Mouse (Mus musculus): ENCODE results near the gene Tbx4.

The Tbx4 gene

DNA sequence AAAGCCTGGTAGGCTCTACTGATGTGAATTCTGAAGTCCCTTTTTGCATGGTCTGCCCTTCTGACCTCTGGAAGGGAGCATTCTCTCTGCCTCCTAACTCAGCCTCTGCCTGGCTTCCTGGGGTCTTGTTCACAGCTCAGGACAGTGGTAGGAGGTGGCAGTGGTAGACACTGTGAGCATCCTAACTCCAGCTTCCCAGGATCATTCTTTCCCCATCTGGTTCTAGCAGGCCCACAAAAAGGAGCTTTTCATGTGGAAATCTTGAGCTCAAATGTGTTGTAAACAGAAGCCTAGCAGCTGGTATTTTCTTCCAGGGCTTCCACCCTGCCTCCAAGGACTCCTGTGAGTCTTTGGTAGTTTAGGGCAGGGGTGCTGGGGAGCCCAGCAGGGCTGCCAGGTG is 14.1 kb downstream of the Tbx4 start:
- peak; percentile 66 for DNase-seq (ENCODE audit: low read depth, low spot score)

GRCm38 (mm10) chr11:85909514-85909913 is 23.3 kb downstream of the Tbx4 start:
- DNase-seq (ENCODE audit: low read depth, low spot score), result no peak

GRCm38 (mm10) chr11:85910133-85910532 is 23.9 kb downstream of the Tbx4 start:
- no peak for DNase-seq (ENCODE audit: low read depth, low spot score)

DNA sequence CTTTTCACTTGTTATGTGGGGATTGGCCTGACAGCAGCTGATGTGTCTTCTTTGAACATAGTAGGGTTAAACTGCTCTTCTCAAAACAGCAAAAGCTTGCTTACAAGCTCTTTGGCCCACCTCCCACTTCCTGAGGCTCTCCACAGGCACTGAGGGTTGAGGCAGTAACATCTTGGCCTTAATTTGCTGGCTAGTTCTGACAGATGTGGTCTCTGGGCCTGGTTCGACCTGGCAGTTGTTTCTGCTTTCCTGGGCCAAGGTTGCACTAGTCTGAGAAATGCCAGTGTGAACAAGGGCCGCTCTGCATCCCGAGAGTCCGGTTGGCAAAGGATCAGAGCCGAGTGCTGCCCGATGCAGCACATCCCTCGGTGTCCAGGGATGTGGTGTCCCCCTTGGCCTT is 27.3 kb downstream of the Tbx4 start:
- no peak for DNase-seq (ENCODE audit: low read depth, low spot score)

DNA sequence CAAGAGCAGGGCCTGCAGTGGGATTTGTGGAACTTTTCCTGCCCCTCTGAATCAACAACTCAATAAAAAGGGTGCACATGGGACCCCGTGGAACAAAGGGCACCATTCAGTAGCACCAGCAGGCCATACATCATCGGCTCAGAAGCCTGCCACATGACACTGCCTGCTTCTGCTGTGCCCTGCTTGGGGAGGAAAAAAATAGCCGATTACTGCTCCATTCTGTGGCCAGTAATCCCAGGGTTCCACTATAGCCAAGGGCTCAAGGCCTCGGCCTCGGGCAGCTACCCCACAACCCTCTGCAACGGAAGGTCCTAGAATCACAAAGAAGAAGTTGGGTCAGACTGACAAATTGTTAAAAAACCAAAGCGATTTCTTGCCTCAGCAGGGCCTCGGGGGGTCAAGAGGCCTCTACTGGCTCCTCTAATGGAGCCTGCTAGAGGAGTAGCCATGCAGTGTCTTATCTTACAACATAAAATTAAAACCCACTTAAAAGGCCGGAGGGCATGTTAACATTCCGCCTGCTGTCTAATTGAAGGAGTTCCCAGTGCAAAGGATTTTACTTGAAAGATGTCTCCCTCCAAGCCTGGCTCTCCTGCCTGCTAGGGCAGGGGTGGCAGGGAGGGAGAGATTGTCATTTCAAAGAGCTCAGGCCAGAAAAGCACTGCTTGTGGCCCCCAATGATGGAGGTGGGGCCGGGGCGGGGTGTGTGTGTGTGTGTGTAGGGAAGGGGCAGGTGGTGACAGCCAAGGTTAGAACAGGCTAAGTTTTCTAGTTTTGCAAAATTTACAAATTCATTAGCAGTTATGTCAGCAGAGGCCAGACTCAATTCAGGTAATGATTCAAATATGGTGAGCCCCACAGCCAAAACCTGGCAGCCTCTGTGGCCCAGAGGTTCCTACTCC is 31.1 kb downstream of the Tbx4 start:
- no peak for DNase-seq (ENCODE audit: low read depth, low spot score)

- DNase-seq (ENCODE audit: low read depth, low spot score), result peak; percentile 21
Measured at GRCm38 (mm10) chr11:85917993-85918325, 31.7 kb downstream of the Tbx4 start.

GRCm38 (mm10) chr11:85918388-85918940 is 32.2 kb downstream of the Tbx4 start:
- no peak for DNase-seq (ENCODE audit: low read depth, low spot score)

GRCm38 (mm10) chr11:85925294-85925743 is 39.1 kb downstream of the Tbx4 start:
- peak; percentile 42 for DNase-seq (ENCODE audit: low read depth, low spot score)

GRCm38 (mm10) chr11:85926287-85926764 is 40.1 kb downstream of the Tbx4 start:
- DNase-seq (ENCODE audit: low read depth, low spot score), result no peak

DNA sequence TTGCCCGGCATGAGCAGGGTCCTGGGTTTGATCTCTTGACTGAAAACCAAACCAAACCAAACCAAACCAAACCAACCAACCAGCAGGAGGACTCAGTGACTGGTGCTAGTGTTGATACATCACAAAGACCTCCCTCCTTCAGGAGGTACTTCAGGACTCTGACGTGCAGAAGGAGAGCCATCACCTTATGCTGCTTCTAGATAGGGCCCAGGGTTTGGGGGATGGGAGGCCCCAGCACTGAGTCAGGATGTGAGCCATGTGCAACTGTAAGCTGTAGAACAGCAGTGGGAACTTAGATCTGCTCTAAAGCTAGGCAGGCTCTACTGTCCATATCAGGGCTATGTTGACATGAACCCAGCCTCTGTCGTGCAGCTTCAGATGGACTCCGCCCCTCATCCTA is 41.9 kb downstream of the Tbx4 start:
- DNase-seq (ENCODE audit: low read depth, low spot score), result no peak

- DNase-seq (ENCODE audit: low read depth, low spot score), result no peak
Measured at GRCm38 (mm10) chr11:85929651-85930050, 43.4 kb downstream of the Tbx4 start.

DNA sequence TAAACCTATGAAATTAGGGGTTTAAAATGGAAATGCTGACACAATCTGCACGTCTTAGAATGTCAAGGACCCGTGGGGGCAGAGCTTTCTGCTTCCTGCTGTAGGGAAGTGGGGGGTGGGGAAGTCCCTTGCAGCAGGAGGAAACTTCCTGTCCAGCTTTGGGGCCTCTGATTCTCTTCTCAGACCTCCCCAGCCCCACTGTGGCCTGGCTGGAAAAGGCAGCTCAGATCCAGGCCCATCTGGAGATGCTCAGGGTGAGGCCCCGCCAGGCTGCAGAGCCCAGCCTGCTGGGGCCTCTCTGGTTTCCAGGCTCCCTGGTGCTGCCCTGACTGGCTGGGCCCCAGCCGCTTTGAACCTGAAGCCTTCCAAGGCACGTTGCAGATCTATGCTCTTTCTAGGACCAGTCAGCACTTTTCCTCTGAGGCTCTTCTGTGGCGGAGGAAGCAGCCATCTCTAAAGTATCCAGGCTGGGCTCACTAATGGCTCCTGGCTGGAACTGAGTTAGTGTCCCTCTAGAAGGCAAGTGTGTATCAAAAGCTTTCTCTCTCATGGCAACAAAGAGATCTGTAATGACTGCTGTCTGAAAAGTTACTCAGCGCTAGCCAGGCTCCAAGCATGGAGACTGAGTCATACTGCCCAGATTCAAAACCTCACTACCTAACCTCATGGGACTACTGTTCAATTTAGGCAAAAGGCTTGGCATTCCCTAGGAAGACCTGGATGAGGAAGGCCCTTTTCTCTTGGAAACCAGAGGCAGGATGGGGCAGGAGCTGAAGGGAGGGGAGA is 55.8 kb downstream of the Tbx4 start:
- DNase-seq (ENCODE audit: low read depth, low spot score), result no peak

GRCm38 (mm10) chr11:85948765-85949164 is 62.5 kb downstream of the Tbx4 start:
- no peak for DNase-seq (ENCODE audit: low read depth, low spot score)

DNA sequence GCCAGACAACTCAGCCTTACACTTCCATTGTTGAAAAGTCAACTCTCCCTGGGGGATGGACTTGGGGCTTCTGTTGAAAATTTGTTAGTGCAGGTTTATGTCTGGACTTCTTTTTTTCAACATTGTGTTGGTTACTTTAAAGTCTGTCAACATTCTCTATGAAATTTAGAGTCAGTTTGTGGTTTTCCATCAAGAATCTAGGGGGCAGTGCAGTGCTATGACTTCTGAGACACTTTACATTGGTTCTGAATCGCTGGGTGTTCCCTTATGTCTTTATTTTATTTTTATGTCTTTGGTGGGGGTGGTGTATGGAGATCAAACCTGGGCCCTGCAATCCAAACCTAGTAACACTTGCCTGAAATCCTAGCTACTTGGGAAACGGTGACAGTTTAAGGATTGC is 63.5 kb downstream of the Tbx4 start:
- DNase-seq (ENCODE audit: low read depth, low spot score), result no peak

GRCm38 (mm10) chr11:85952538-85952937 is 66.3 kb downstream of the Tbx4 start:
- DNase-seq (ENCODE audit: low read depth, low spot score), result no peak

GRCm38 (mm10) chr11:85955611-85956010 is 69.4 kb downstream of the Tbx4 start:
- no peak for DNase-seq (ENCODE audit: low read depth, low spot score)

DNA sequence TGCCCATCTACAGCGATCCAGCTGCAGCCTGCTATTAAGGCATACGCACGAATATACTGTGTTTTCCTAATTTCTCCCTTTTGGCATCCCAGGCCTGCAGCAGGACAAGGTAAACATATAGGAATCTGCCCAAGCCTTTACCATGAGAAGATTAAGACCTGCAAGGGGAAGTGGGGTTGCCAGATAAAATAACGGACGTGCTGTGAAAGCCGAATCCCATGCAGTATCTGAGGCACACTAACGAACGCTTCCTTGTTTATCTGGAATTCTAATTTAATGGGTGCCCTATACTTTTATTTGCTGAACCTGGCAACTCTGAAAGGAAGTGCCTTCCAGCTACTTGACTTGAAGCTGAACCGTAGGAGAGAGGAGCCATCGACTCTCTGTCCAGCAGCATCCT is 70.2 kb downstream of the Tbx4 start:
- DNase-seq (ENCODE audit: low read depth, low spot score), result no peak

GRCm38 (mm10) chr11:85956950-85957778 is 70.9 kb downstream of the Tbx4 start:
- no peak for DNase-seq (ENCODE audit: low read depth, low spot score)

GRCm38 (mm10) chr11:85959837-85960236 is 73.6 kb downstream of the Tbx4 start:
- no peak for DNase-seq (ENCODE audit: low read depth, low spot score)

GRCm38 (mm10) chr11:85960273-85960672 is 74.1 kb downstream of the Tbx4 start:
- DNase-seq (ENCODE audit: low read depth, low spot score), result no peak

DNA sequence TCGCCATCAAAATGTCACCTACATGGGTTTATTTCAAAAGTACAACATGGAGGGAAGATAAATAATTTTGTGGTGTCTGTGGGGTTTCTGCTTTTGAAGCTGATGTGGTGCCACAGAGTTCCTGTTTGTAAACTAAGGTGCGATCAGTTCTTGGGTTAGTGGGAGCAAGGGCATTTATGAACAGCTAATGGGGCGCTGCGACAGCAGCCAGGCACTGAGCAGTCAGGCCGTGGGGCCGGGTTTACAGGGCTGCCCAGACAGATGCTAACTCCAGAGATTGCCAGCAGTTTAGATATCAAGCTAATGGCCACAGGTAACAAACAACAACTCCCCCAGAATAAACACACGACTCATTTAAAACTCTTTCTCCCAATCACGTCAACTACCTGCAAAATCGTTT is 75.3 kb downstream of the Tbx4 start:
- DNase-seq (ENCODE audit: low read depth, low spot score), result no peak
